Mouse (Mus musculus): ENCODE data around the gene Slc22a30. TPM values are rescaled to one million over a fixed set of nuclear protein-coding genes. Genes with fewer than 3 reads are reported as not detected.
"Not testable (repeated sequence)": the region's sequence is repeated elsewhere in the genome, so short reads cannot be mapped to it uniquely, and the experiment has no call there.

Gene Slc22a30
- 0.38 TPM in 1 of 2 replicates, not detected in the other for total RNA-seq (2021)
- long read RNA-seq, transcript Slc22a30-202 (10 exons, 2,255 nt), result major isoform, 19 of 35 reads
- long read RNA-seq, partial matches to known transcripts, result 3 of 35 reads
- long read RNA-seq, other reads (novel, unspliced or antisense), result 9 of 35 reads

DNA sequence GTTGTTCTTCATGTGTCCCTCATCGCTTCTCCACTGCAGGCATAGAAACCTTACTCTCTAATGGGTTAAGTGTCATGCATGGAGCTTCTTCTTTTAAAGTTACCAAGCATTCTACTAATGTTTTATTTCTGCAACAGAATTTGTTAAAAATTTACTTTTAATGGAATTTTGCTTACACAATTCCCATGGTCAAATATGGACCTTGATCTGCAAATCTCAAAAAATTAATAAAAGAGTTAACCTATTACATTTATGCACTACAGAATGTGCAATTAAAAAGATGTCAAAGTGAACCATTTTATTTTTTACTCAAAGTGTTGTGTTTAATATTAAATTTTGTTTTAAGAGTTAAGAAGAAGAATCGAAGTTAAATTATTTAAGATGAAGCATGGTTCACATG, at the start of gene Slc22a30:
TSS of gene Slc22a30 (minus strand) at position 101 of the 400 bp plus-strand sequence.
- not testable (repeated sequence) for DNase-seq

DNA sequence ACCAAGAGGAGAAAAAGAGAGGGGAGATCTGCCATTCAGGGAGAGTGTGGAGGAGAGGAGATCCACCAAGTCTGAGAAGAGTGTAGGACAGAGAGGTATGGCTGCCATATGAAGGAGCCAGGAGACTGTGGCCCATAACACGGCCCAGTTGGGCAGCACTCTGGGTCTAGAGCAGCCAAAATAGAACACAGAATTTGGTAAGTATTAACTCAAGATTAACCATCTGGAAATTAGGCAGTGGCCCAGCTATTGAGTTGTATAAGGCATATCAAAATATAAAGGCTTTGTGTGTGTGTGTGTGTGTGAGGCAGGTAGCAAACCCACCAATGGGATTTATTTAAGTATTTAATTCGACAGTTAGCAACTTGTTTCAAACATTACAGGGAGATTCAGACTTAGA, 43.4 kb upstream of the Slc22a30 start:
- DNase-seq, result no peak

DNA sequence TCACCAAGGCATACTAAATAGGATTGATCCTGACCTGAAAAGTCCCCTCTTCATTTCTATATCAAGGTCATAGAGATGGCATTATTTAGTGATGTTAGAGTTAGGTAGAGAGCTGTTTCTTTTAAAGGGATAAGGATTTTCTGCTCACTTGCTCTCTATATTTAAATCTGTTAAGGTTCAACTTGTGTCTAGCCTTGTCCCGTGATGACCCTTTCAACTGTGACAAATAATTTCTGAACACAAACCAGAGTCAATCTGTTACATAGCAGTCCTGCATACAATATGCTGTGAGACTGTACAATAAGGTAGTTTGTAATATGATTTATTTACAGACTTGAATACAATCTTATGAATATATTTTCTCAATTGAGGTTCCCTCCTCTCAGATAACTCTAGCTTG, 42.6 kb upstream of the Slc22a30 start:
- no peak for DNase-seq

DNA sequence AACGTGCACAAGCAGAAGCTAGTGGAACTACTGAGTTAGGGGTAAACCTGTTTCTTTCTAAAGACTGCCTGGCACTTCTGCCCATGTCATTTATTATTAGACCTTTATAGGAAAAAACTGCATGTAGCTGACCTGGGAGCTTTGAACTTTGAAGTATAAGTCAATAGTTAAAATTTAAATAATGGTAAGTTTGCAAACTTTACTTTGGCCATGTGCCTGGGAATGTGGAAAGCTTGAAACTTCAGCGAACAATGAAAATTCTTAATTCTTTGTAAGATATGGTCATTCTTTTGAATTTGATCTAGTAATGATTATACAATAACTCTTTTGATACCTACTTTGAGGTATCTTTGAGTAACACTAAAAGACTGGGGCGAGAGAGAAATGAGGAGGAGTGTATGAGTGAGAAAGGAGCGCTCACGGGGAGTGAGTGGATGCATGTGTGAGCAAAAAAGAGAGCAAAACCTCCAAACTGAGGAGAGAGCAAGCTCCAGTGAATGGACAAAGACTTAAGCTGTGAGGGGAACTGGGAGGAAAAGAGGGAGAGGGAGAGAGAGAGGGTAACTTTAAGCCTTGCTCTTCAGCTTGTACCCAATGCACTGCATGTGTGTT, 26.2 kb upstream of the Slc22a30 start:
- DNase-seq, result no peak

DNA sequence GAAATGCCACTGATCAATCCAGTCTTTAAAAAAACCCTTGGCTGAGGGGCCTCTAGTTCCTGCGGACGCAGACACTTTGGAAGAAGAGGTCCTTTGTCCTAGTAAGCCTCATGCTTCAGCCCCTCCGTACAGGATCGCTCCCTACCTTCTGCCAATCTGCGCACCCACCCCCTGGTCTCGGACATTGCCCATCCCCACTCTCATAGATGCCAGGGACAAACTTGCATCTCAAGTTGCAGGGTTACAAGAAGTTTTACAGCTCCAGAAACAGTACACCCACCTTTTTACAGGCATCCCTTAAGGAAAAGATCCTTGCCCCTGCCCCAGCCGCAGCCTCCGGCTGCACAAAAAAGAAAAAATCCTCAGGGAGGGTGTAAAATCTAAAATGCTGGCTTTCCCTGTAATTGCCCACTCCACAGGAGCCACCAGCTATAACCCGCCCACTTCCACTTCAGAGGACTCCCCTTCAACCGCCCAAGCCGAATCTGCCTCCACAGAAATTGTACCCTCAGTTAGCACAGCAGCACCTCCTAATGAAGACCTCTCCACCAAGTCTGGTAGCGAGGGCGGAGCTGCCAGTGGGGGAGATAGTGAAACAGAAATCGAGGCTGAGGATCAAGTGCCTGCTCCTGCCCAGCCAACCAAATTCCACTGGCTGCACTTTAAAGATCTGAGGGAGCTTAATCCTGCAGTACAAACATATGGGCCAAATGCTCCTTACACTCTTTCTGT, 2.5 kb upstream of the Slc22a30 start:
- not testable (repeated sequence) for DNase-seq

Other genes starting within 250 kb of the Slc22a30 start
- 0.61 TPM in 1 of 2 replicates, not detected in the other for gene Slc22a29, start 186.2 kb downstream of the Slc22a30 start, total RNA-seq (2021)
- gene Slc22a8, start 186.1 kb upstream of the Slc22a30 start, total RNA-seq (2021), result 0.24 TPM in 1 of 2 replicates, not detected in the other
- not detected in 2 replicates for gene Slc22a6, start 212.9 kb upstream of the Slc22a30 start, total RNA-seq (2021)

Data from adrenal gland, postnatal 25 days (tissue).